Mouse (Mus musculus) hindbrain, embryonic 13.5 days (tissue): ENCODE measurements at regions not wholly inside any gene's neighbourhood (a gene's known extent, or its start where the extent isn't known, plus 50 kb on each side); places are given as distances from the start of the nearest gene placed in this dataset.

Source experiments
- ATAC-seq: fragments of 200-750 bp; cut with Nextera tagmentation; 2 replicates; pipeline ENCODE4 v1.8.0; 2017; ENCODE audit warnings: moderate TSS enrichment; ENCODE audit not compliant: low FRiP score
- H3K27ac ChIP-seq: fragments of 300-500 bp; sonication (generic); 2 replicates; pipeline ENCODE4 v1.5.1; 2015; ENCODE audit warnings: inconsistent platforms, mild to moderate bottlenecking, moderate library complexity
- H3K27me3 ChIP-seq: fragments of 300-500 bp; sonication (generic); 2 replicates; pipeline ENCODE4 v1.6.1; 2015; ENCODE audit warnings: mild to moderate bottlenecking, inconsistent platforms
- H3K36me3 ChIP-seq: fragments of 300-500 bp; sonication (generic); 2 replicates; pipeline ENCODE4 v1.6.1; 2015; ENCODE audit warnings: mild to moderate bottlenecking, inconsistent platforms
- H3K4me1 ChIP-seq: fragments of 300-500 bp; sonication (generic); replicated peaks from 2 replicates; pipeline ENCODE4 v1.6.1; 2015; ENCODE audit warnings: inconsistent platforms
- H3K4me2 ChIP-seq: fragments of 300-500 bp; sonication (generic); 2 replicates; pipeline ENCODE4 v1.6.1; 2015; ENCODE audit warnings: inconsistent platforms, mild to moderate bottlenecking, moderate library complexity
- H3K4me3 ChIP-seq: fragments of 300-500 bp; sonication (generic); 2 replicates; pipeline ENCODE4 v1.5.1; 2015; ENCODE audit warnings: mild to moderate bottlenecking, inconsistent platforms
- H3K9ac ChIP-seq: fragments of 300-500 bp; sonication (generic); 2 replicates; pipeline ENCODE4 v1.6.1; 2015; ENCODE audit warnings: mild to moderate bottlenecking, inconsistent platforms
- H3K9me3 ChIP-seq: fragments of 300-500 bp; sonication (generic); 2 replicates; pipeline ENCODE4 v1.6.1; 2016; ENCODE audit warnings: inconsistent platforms
- WGBS: fragments of 180-500 bp; shearing (Covaris S2); methylation state at CpG from one replicate; pipeline ENCODE4 v1.1.7; 2015; 5-methylcytosine and 5-hydroxymethylcytosine counted together

DNA sequence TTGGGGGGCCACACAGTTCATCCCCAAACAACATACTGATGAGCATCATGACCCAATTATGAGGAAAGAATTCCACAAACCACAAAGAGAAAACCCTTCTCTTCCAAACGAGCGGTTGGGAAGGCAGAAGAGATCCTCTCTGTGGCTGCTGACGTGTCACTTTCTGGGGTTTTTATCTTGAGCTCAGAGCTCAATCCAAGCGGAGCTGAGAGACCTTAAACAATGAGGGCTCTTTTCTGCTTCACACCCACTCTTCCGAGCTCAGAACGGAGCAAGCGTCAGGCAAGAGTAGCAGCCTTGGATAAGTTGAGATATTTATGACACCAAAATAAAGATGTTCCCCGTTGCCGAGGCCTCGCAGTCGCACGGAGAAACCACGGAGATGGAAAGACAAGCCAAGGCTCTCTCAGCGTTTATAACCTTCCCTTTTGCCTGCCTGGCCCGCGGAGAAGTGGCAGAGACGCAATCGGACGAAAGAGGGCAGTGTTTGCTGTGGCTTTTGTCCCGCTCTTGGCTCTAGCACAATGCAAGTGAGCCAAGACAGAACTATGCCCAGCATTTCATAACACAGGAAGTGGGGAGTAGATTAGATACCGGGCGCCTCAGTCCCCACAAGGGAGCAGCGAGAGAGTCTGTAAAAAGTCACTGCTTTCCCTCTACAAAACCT, 100.7 kb downstream of the Chic2 start:
- H3K27me3 ChIP-seq = peaks cover 71% of the 10 kb centered on the region
- H3K9ac ChIP-seq = peak overlapping the region; percentile 65
- H3K4me3 ChIP-seq = peak overlapping the region; percentile 34
- peak; percentile 90 for ATAC-seq
- WGBS = 1% methylated on average over 23 of the region's 23 CpGs
- H3K4me1 ChIP-seq = peaks cover 11% of the 10 kb centered on the region
- H3K4me2 ChIP-seq = peak overlapping the region; percentile 55
- H3K36me3 ChIP-seq = no peaks in the 10 kb centered on the region
- no peak overlapping the region for H3K27ac ChIP-seq
- H3K9me3 ChIP-seq = no peaks in the 10 kb centered on the region

DNA sequence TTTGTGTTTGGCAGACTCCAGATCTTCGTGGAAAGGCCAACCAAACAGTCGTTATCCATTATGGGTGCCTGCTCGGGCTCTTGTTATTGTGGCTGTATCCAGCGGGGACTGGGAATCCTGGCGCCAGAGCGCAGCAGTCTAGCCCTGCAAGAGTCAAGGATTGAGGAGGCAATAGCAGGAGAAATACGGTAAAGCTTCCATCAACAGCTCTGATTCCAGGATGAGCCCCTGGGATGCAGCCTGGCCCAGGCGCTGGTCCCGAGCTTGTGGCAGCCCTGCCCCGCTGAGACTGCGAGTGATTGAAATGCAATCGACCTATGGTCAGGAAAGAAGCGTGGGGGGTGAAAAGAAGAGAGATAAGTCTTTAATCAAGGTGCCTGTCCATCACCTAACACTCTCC, 103.1 kb downstream of the Chic2 start:
- peaks cover 53% of the 10 kb centered on the region for H3K27me3 ChIP-seq
- no peak overlapping the region for H3K9ac ChIP-seq
- H3K36me3 ChIP-seq = no peaks in the 10 kb centered on the region
- H3K4me3 ChIP-seq = no peak overlapping the region
- H3K4me2 ChIP-seq = peak overlapping the region; percentile 17; the same call in 1 of the 2 replicates
- H3K9me3 ChIP-seq = no peaks in the 10 kb centered on the region
- under 1% methylated on average over 13 of the region's 13 CpGs for WGBS
- H3K27ac ChIP-seq = no peak overlapping the region
- H3K4me1 ChIP-seq = peaks cover 11% of the 10 kb centered on the region
- no peak for ATAC-seq

DNA sequence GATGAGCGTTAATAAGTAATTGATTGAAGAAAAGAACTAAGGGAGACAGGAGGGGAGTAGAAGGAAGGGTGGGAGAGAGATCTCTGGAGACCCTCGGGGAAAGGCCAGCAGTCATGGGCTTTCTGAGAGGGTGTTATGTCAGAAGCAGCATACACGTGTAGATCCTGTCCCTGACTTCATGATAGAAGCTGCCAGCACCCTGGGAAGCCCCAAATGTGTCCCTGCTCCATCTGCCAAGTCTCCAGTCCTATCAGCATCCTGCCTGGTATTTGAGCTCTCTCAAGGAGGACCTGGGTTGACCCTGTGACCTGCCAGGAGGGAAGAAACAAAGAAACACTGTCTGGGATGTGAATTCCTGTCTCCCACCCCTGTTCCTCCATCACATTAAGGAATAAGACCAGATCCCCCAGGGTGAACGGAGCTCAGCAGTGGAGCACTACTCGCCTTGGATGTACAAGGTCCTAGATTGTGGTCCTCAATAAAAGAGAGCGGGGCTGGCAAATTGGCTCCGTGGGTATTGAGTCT, 107.1 kb downstream of the Chic2 start:
- Histone ChIP-seq H3K4me2 (no peak overlapping the region), H3K27me3 (peaks cover 30% of the 10 kb centered on the region), H3K4me1 (peaks cover 4% of the 10 kb centered on the region), H3K9me3 (no peaks in the 10 kb centered on the region), H3K36me3 (no peaks in the 10 kb centered on the region), H3K4me3 (no peak overlapping the region), H3K27ac (no peak overlapping the region), H3K9ac (no peak overlapping the region)
- WGBS = 49% methylated on average over 7 of the region's 7 CpGs
- ATAC-seq = no peak

DNA sequence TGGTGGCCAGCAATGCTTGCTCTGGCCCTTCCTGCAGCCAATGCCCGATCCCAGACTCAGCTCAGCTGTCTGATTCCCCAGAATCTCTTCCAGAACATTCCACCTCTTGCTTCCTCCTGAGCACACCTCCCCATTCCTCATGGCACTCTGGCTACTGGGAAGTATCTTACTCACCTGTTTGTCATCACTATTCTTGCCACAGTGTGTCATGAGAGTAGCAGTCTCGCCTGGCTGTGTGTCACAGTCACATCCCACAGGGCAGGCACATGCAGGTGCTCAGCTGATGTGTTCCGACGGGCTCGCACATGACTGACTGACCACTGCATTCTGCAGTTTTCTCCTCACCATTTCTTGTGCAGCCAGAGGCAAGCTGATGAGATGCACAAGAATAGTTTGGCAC, 108.5 kb downstream of the Chic2 start:
- 90% methylated on average over 5 of the region's 5 CpGs for WGBS
- Histone ChIP-seq H3K27ac (no peak overlapping the region), H3K9ac (no peak overlapping the region), H3K27me3 (peaks cover 22% of the 10 kb centered on the region), H3K4me3 (no peak overlapping the region), H3K4me2 (no peak overlapping the region), H3K4me1 (no peaks in the 10 kb centered on the region), H3K9me3 (no peaks in the 10 kb centered on the region), H3K36me3 (no peaks in the 10 kb centered on the region)
- no peak for ATAC-seq

DNA sequence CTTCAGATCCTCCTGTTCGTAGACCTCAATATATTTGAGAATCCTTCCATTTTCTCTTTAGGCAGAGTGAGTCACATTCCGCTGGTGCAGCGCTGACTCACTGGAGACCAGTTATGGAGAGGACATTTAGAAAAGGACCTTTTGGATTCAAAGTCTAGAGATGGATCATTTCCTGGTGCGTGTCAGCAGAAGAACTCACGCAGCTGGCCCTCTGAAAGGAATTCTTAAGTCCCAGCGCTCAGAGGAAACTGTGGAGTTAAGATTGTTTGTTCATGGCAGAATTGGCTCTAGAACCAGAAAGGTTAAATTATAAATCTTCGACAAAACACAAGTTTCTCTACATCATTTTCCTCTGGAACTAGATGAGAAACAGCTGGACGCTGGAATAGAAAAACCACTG, 108.9 kb downstream of the Chic2 start:
- Histone ChIP-seq H3K27me3 (peaks cover 18% of the 10 kb centered on the region), H3K4me3 (no peak overlapping the region), H3K4me2 (no peak overlapping the region), H3K4me1 (no peaks in the 10 kb centered on the region), H3K9me3 (no peaks in the 10 kb centered on the region), H3K9ac (no peak overlapping the region), H3K36me3 (no peaks in the 10 kb centered on the region), H3K27ac (no peak overlapping the region)
- WGBS = 91% methylated on average over 8 of the region's 8 CpGs
- ATAC-seq = no peak

DNA sequence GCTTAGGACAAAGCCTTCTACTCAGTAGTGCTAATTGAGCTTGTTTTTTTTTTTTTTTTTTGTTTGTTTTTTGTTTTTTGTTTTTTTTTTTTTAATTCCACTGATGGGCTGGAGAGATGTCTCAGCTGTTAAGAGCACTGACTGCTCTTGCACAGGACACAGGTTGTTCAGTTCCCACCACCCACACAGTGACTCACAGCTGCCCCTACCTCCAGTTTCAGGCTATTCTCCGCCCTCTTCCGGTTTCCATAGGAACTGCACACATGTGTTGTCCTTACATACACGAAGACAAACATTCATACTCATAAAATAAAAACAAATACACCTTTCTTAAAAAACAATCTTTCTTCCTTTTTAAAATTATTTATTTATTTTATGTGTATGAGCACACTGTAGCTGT, 111.3 kb downstream of the Chic2 start:
- 0 out of 2 replicates have a peak, but pooled peaks cover 3% of the 10 kb centered on the region for H3K27me3 ChIP-seq
- H3K9me3 ChIP-seq = no peaks in the 10 kb centered on the region
- H3K4me2 ChIP-seq = no peak overlapping the region
- no peak for ATAC-seq
- no peak overlapping the region for H3K27ac ChIP-seq
- no peaks in the 10 kb centered on the region for H3K36me3 ChIP-seq
- 90% methylated on average over 3 of the region's 3 CpGs for WGBS
- no peaks in the 10 kb centered on the region for H3K4me1 ChIP-seq
- H3K9ac ChIP-seq = no peak overlapping the region
- no peak overlapping the region for H3K4me3 ChIP-seq

DNA sequence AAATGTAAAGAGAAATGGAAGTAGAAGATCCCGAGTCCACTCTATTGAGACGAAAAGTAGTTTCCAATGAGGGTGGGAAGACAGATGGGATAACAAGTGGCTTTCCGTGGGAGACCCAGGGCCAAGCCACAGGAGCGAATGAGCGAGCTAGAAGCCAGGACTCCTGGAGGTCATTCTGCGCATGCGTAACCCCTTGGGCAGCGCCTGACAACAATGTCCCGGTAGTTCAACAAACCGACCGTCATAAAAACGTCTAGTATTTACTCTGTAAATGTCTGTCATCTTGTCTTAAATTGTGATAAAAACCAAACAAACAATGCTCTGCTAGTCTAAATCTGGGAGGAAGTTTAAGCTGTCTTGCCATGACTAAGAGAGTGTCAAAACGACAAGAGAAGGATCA, 112.4 kb downstream of the Chic2 start:
- H3K4me2 ChIP-seq = no peak overlapping the region
- ATAC-seq = no peak
- no peaks in the 10 kb centered on the region for H3K9me3 ChIP-seq
- H3K27ac ChIP-seq = no peak overlapping the region
- H3K36me3 ChIP-seq = no peaks in the 10 kb centered on the region
- no peaks in the 10 kb centered on the region for H3K4me1 ChIP-seq
- no peak overlapping the region for H3K9ac ChIP-seq
- WGBS = 83% methylated on average over 13 of the region's 13 CpGs
- H3K4me3 ChIP-seq = no peak overlapping the region
- 0 out of 2 replicates have a peak, but pooled peaks cover 3% of the 10 kb centered on the region for H3K27me3 ChIP-seq

DNA sequence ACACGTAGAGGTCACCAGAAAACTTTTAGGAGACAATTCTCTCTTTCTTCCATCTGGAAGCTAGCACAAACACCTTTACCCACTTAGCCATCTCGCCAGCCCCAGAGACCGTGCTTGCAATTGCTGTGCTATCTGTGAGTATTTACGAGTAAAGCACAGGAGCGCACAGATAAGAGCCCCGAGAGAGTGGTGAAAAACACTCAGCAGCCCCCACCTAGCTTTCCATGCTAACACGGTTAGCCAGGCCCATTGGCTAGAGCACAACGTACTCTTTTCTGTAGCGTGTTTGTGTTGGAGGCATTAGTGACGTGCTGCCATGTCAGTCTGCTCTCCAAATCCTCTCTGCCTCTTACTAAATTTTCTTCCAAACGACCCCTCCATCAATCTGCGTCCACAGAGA, 112.8 kb downstream of the Chic2 start:
- Histone ChIP-seq H3K4me2 (no peak overlapping the region), H3K4me3 (no peak overlapping the region), H3K36me3 (no peaks in the 10 kb centered on the region), H3K27me3 (0 out of 2 replicates have a peak, but pooled peaks cover 3% of the 10 kb centered on the region), H3K27ac (no peak overlapping the region), H3K9me3 (no peaks in the 10 kb centered on the region), H3K9ac (no peak overlapping the region), H3K4me1 (no peaks in the 10 kb centered on the region)
- WGBS = 87% methylated on average over 12 of the region's 12 CpGs
- ATAC-seq = no peak

DNA sequence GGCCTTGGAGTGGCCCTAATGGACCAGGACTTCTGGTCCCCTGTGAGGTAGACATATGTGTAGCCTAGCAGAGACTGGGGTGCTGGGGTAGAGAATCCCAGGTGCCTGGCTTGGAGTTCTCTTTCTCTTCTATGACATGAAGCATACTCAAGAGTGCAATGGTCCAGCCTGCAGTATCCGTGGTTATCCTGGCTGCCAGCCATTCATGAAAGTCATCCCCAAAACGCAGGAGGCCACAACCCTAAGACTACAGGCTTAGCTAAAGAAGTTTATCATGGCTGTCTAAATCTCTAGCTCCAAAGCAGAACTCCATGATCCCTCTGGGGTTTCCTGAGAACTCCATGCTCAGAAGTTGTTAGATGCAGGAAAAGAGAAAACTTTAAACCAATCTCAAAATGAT, 117.0 kb downstream of the Chic2 start:
- Histone ChIP-seq H3K36me3 (no peaks in the 10 kb centered on the region), H3K9me3 (no peaks in the 10 kb centered on the region), H3K27me3 (no peaks in the 10 kb centered on the region), H3K4me3 (no peak overlapping the region), H3K27ac (no peak overlapping the region), H3K9ac (no peak overlapping the region), H3K4me2 (no peak overlapping the region), H3K4me1 (no peaks in the 10 kb centered on the region)
- WGBS = 76% methylated on average over 2 of the region's 2 CpGs
- no peak for ATAC-seq

DNA sequence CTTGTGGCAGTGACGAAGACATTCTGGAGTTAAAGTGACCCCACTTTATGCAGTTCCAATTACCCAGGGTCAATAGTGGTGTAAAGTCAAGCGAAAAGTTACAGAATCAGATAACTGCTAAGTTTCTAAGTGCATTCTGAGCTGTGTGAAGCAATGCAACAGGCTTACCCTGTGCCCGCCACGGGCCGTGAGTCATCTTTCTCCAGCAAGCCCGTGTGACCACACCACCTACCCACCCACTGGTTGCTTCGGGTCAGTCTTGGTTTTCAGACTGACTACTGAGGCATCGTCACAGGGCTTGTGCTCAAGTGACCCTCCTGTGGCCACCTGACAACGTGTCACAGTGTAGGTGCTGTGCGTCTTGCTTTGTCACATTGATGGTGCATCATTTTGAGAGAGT, 118.8 kb downstream of the Chic2 start:
- Histone ChIP-seq H3K27ac (no peak overlapping the region), H3K4me2 (no peak overlapping the region), H3K36me3 (no peaks in the 10 kb centered on the region), H3K4me1 (no peaks in the 10 kb centered on the region), H3K4me3 (no peak overlapping the region), H3K27me3 (no peaks in the 10 kb centered on the region), H3K9me3 (no peaks in the 10 kb centered on the region), H3K9ac (no peak overlapping the region)
- no peak for ATAC-seq
- WGBS = 91% methylated on average over 10 of the region's 10 CpGs

DNA sequence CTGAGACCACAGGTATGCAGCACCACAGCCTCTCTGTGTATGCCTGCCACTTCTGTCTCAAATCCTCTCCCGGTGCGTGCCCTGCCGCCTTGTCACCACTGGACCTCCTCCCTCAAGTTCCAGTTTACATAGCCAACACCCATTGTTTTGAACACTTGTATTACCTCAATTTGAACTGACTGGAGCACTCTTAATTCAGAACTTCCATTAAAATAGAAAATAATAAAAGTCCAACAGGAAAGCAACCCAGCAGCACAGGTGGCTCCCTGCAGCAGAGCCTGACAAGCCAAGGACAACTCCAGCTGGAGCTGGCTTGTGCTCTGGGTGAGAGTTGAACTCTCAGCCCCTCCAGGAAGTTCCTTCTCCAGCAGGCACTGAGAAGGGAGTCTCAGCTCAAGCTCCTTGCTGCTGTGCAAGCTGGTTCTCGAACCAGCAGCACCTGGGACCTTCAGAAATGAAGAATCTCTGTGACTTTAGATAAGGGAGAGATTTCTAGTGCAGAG, 120.5 kb downstream of the Chic2 start:
- H3K27ac ChIP-seq = no peak overlapping the region
- no peak overlapping the region for H3K9ac ChIP-seq
- no peak overlapping the region for H3K4me2 ChIP-seq
- H3K4me1 ChIP-seq = no peaks in the 10 kb centered on the region
- no peaks in the 10 kb centered on the region for H3K36me3 ChIP-seq
- no peak for ATAC-seq
- H3K4me3 ChIP-seq = no peak overlapping the region
- no peaks in the 10 kb centered on the region for H3K27me3 ChIP-seq
- no peaks in the 10 kb centered on the region for H3K9me3 ChIP-seq
- WGBS = 84% methylated on average over 4 of the region's 4 CpGs

DNA sequence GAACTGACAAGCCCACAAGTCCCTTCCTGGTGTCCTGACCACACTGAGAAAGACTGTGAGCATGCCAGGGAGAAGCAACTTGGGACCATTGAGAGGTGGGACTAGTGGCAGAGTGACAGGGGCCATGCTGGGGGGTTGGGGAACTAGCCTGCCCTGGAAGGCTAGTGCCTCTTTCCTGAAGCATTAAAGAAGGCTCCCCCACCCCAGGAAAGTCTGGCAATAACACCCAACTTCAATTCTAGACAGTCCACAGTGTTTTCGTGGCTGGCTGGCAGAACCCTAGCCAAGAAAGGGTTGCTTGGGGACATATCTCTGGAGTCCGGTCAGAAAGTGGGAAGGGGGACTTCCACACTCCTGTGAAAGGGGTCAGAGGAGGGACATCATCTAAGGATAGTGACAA, 121.2 kb downstream of the Chic2 start:
- no peak overlapping the region for H3K27ac ChIP-seq
- H3K9ac ChIP-seq = no peak overlapping the region
- H3K36me3 ChIP-seq = no peaks in the 10 kb centered on the region
- H3K27me3 ChIP-seq = no peaks in the 10 kb centered on the region
- no peaks in the 10 kb centered on the region for H3K4me1 ChIP-seq
- H3K4me3 ChIP-seq = no peak overlapping the region
- no peak overlapping the region for H3K4me2 ChIP-seq
- 93% methylated on average over 2 of the region's 2 CpGs for WGBS
- ATAC-seq = no peak
- no peaks in the 10 kb centered on the region for H3K9me3 ChIP-seq

DNA sequence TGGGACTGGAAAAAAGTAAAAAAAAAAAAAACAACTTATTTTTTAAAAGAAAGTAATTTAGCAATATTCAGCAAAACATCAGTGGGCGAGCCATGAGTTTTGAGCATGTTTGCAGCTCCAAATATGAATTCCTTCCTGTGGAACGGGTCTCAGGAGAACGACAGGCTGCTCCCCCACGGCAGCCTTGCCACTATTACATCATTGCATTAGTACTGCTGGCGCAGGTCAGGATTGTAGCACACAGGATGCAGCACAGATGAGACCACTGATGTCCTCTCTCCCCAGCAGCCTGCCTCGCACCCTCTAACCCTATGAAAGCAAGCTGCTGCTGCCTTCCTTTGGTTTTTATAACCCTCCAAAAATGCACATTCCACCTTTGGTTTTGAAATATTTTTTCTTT, 121.7 kb downstream of the Chic2 start:
- no peaks in the 10 kb centered on the region for H3K27me3 ChIP-seq
- no peak for ATAC-seq
- H3K27ac ChIP-seq = no peak overlapping the region
- H3K36me3 ChIP-seq = no peaks in the 10 kb centered on the region
- no peak overlapping the region for H3K4me2 ChIP-seq
- WGBS = 86% methylated on average over 6 of the region's 6 CpGs
- H3K4me3 ChIP-seq = no peak overlapping the region
- no peaks in the 10 kb centered on the region for H3K9me3 ChIP-seq
- H3K9ac ChIP-seq = no peak overlapping the region
- no peaks in the 10 kb centered on the region for H3K4me1 ChIP-seq
